Mouse (Mus musculus): ENCODE results near the gene Strip2.
A peak's percentile ranks its signal among the peaks of the same experiment; 100 is the strongest.

Strip2 gene

GRCm38 (mm10) chr6:29930087-29930486, 13.3 kb downstream of the Strip2 start:
- DNase-seq (ENCODE audit: low read depth), result no peak

- DNase-seq (ENCODE audit: low read depth), result no peak
Measured at GRCm38 (mm10) chr6:29930665-29931064, 13.9 kb downstream of the Strip2 start.

- no peak for DNase-seq (ENCODE audit: low read depth)
Measured at GRCm38 (mm10) chr6:29931181-29931580, 14.4 kb downstream of the Strip2 start.

- DNase-seq (ENCODE audit: low read depth), result no peak
Measured at GRCm38 (mm10) chr6:29935741-29936140, 18.9 kb downstream of the Strip2 start.

- DNase-seq (ENCODE audit: low read depth), result peak; percentile 9
Measured at GRCm38 (mm10) chr6:29940428-29940827, 23.6 kb downstream of the Strip2 start.

- DNase-seq (ENCODE audit: low read depth), result no peak
Measured at GRCm38 (mm10) chr6:29941036-29941435, 24.2 kb downstream of the Strip2 start.

GRCm38 (mm10) chr6:29944465-29944864, 27.7 kb downstream of the Strip2 start:
- no peak for DNase-seq (ENCODE audit: low read depth)

GRCm38 (mm10) chr6:29946568-29946967, 29.8 kb downstream of the Strip2 start:
- no peak for DNase-seq (ENCODE audit: low read depth)

GRCm38 (mm10) chr6:29947823-29948222, 31.0 kb downstream of the Strip2 start:
- no peak for DNase-seq (ENCODE audit: low read depth)

GRCm38 (mm10) chr6:29956749-29957148, 39.9 kb downstream of the Strip2 start:
- DNase-seq (ENCODE audit: low read depth), result no peak

GRCm38 (mm10) chr6:29958669-29959068, 41.9 kb downstream of the Strip2 start:
- DNase-seq (ENCODE audit: low read depth), result no peak

GRCm38 (mm10) chr6:29961081-29961480, 44.3 kb downstream of the Strip2 start:
- DNase-seq (ENCODE audit: low read depth), result no peak

- no peak for DNase-seq (ENCODE audit: low read depth)
Measured at GRCm38 (mm10) chr6:29967917-29968316, 51.1 kb downstream of the Strip2 start.

- DNase-seq (ENCODE audit: low read depth), result no peak
Measured at GRCm38 (mm10) chr6:29973341-29973740, 56.5 kb downstream of the Strip2 start.

- DNase-seq (ENCODE audit: low read depth), result no peak
Measured at GRCm38 (mm10) chr6:29974836-29975235, 58.0 kb downstream of the Strip2 start.

GRCm38 (mm10) chr6:29980461-29980860, 63.6 kb downstream of the Strip2 start:
- no peak for DNase-seq (ENCODE audit: low read depth)

GRCm38 (mm10) chr6:29981797-29982196, 65.0 kb downstream of the Strip2 start:
- DNase-seq (ENCODE audit: low read depth), result no peak

- peak; percentile 76 for DNase-seq (ENCODE audit: low read depth)
Measured at GRCm38 (mm10) chr6:29985058-29985498, 68.3 kb downstream of the Strip2 start.

GRCm38 (mm10) chr6:29985504-29985903, 68.7 kb downstream of the Strip2 start:
- no peak for DNase-seq (ENCODE audit: low read depth)

GRCm38 (mm10) chr6:29985986-29986385, 69.2 kb downstream of the Strip2 start:
- DNase-seq (ENCODE audit: low read depth), result no peak

- DNase-seq (ENCODE audit: low read depth), result no peak
Measured at GRCm38 (mm10) chr6:29987246-29987645, 70.4 kb downstream of the Strip2 start.

GRCm38 (mm10) chr6:29998140-29998539, 81.3 kb downstream of the Strip2 start:
- no peak for DNase-seq (ENCODE audit: low read depth)

- DNase-seq (ENCODE audit: low read depth), result no peak
Measured at GRCm38 (mm10) chr6:29998771-29999170, 82.0 kb downstream of the Strip2 start.

- no peak for DNase-seq (ENCODE audit: low read depth)
Measured at GRCm38 (mm10) chr6:30002628-30003027, 85.8 kb downstream of the Strip2 start.

- no peak for DNase-seq (ENCODE audit: low read depth)
Measured at GRCm38 (mm10) chr6:30005851-30006250, 89.0 kb downstream of the Strip2 start.
